Mouse (Mus musculus) spleen, adult 18-20 months (tissue): ENCODE data around the gene Timm10.
A peak's percentile ranks its signal among the peaks of the same experiment; 100 is the strongest.

ENCODE experiments used
- DNase-seq, 2 experiments: peaks; one replicate each; pipeline ENCODE4 v3.0.0; 2022; ENCODE audit warnings: mixed read lengths in 2 of 2

Gene Timm10

GRCm38 (mm10) chr2:84822552-84822951 lies 4.2 kb upstream of the Timm10 start, which contains the start of gene Smtnl1:
Smtnl1 (minus strand) TSS chr2:84822652.
- DNase-seq = no peak

DNA sequence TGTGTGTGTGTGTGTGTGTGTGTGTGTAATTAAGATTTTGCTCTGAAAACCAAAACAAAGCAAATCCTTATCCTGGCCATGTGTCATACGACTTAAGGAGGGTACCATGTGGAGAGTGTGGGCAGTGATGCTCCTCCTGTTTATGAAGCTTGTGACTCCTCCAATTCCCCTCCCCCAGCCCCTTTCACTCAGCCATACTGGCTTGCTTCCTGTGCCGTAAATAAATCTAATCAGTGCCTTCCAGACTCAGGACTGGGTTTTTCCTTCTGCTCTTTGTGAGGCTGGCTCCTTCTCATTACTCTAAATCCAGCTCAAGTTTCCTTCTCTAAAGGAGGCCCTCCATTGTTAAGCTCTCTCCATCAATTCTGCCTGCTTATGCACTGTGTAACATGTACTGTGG lies 3.6 kb upstream of the Timm10 start:
- DNase-seq = no peak

DNA sequence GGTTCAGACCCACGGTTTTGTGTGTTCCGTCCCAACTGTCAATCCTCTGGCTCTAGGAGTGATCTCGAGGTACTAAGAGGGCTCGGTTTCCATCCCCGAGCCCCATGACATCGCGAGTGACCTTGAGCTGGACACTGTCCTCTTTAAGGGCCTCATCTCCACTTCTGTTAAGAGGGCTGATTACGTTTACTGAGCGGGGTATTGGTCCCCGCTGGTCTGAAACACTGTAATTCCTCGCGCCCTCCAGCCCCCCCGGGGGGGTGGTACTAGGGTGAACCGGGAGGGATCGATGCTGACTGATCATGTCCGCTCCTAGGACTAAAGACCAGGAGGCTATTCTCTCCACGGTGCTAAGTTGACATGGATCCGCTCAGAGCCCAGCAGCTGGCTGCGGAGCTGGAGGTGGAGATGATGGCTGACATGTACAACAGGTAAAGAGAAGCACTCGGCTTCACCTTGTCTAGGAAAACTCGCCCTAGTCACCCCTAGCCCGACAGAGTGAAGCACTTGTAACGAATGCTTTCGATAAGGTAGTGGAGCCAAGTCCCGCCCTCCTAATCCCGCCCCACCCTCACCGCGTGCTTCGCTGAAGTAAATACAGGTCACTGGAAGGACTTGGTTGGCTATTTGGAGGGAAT lies 605 bp downstream of the Timm10 start:
- DNase-seq = no peak

DNA sequence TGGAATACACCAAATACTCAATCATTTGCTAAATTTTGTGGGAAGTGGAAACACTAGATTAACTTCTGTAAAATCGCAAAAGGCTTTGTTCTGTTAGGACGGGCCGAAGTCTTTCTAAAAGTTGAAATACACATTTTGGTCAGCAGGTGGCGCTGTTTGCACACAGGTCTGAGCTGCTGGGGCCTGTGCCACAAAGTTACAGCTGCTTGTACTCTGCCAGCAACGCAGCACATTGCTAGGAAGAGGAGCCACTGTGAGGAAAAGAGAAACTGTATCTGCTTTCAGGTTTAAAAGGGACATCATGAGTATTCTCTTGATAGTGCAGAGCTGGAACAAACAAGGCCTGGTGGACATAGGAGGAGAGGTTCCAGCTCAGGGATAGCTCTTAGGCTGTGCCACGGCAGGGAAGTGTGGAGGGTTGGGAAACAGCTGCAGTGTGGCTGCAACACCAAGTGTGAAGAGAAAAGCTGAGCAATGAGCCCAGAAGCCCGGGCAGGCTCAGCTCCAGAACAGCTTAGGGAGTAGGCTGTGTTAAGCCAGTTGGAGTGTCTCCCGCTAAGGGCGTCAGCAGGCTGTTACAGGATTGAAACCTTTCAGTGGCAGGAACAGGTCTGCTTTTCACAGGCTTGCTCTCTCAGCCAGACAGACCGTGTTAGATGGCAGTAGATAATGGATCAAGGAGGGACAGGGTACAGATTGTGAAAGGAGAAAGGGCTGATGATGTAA lies 5.0 kb downstream of the Timm10 start:
- peak; percentile 49 to 77 for DNase-seq

DNA sequence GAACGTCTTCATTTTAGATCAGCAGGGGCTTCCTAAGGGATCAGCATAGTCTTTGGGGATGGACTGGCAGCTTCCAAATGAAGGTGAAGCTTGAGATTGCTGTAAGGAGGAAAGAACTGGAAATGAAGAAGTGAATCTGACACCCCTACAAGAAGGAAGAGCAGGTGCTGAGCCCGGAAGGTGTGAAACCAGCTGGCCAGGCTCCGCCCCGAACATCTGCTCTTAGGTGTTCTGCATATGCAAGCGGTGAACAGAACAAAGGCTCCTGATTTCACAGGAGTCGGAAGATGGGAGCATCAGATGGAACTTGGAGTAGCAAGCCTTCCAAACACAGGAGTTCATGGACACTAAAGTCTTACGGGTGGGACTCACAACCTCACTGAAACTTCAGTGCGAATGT lies 10.3 kb downstream of the Timm10 start:
- peak; percentile 46 to 47 for DNase-seq

DNA sequence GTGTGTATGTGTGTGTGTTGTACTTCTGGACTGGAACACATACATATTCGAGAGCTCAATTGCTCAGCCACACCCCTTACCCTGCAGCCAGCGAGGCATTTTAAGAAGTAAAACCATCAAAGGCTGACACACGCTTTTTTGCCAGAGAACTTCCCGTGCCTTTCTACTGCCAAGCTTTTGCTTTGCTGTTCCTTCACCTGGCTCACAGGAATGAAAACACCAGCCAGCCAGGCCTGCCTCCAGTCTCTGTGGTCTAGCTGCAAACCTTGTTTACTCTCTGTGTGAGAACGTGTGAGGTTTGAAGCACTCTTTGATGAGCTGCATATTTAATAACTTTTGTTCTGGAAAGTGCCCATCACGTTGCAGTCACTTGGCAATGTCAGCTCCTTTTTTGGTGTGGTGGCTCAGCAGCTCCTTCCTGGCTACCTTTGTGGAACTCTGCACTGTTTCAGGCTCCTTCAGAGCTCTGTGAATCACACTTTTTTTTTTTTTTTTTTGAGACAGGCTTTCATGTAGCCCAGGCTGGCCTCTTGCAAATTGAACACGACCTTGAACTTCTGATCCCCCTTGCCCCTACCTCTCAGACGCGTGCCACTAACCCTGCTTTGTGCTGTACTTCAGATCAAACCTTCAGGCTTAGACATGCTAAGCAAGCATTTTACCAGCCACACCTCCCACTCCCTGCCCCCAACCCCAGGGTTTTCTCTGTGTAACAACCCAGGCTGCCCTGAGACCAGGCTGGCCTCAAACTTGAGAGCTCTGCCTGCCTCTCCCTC lies 11.2 kb downstream of the Timm10 start:
- peak in 1 of 2 experiments; percentile 15 for DNase-seq

- no peak for DNase-seq
Measured at GRCm38 (mm10) chr2:84838593-84838949, 11.8 kb downstream of the Timm10 start, which contains the start of gene Slc43a1. Slc43a1 (plus strand) TSS chr2:84838850.

- DNase-seq = peak in 1 of 2 experiments; percentile 32
Measured at GRCm38 (mm10) chr2:84838993-84839980, 12.5 kb downstream of the Timm10 start.

DNA sequence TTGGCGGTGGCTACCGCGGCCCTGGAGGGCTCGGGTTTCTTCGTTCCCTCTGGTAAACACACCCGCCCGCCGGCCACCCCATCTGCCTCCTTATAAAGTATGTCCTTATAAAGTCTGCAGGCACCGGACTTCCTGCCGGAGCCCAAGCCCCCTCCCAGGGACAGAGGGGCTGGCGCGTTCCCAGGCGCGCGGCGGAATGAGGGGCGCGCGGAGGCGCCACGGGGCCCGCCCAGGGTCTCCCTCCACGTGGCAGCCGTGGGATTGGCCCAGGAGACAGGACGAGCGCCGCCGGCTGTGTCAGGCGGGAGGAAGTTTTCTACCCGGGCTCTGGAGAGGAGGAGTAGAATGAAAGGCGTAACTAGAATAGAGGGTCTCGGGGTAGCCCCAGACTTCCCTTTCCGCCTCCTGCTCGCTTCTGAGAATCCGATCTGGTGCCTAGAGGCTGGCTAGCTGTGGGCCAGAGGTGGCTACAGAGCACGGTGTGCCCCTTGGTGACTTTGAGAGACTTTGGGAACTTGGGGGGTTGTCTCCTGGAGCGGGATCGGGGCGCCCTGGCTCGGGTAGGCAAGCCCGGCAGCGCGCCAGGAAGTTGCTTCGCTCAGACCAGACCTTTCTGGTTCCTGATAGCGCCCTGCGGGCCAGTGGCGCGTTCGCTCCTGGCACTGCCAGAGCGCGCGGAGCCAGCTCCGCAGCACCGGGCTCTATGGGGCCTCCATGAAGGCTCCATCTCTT lies 13.4 kb downstream of the Timm10 start:
- peak in 1 of 2 experiments; percentile 60 for DNase-seq

DNA sequence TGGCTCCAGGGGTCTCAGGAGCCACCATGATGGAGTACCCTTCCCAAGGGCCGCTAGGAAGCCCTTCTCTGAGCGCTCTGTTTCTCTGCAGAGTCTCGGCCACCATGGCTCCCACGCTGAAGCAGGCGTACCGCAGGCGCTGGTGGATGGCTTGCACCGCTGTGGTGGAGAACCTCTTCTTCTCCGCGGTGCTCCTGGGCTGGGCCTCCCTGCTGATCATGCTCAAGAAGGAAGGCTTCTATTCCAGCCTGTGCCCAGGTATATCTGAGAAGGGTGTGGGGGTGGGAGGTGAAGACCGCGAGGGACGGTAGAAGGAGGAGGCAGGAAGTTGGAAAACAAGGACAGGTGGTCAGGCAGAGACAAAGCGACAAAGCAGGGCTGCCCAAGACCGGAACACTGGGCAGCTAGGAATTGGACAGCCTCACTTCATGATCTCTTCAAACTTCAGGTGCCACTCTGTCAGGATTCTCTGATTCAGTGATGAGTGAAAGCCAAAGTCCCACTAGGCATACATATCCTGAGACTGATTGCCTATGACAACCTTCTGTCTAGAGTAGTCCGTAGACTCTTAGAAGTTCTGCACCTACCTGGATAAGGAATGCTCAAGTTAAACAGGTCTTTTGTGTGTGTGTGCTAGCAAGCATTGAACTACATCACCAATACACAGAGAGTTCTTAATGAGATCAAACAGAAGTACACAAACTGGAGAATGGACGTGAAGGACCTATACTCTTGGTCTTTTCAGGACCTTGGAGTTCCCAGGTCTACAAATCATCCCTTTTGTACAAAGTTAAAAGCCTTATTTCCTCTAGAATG lies 14.2 kb downstream of the Timm10 start:
- DNase-seq = no peak

DNA sequence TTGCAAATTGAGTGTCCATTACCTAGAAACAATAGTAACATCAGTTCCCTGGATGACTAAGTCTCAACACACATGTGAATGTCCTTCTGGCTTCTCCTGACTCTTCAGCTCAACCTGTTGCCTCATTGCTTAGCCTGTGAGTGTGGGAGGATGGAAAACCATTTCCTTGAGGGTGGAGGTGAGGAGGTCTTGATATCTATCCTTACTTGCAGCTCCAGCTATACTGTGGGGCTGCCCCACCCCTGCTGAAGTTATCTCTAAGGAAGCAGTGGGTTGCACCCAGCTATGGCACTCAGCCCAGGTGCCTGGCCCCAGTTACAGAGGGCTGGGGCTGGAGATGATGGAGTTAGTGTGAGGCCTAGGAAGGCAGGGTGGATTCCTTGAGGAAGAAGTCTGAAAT lies 15.1 kb downstream of the Timm10 start:
- no peak for DNase-seq

- DNase-seq = no peak
Measured at GRCm38 (mm10) chr2:84843654-84844053, 16.9 kb downstream of the Timm10 start.

DNA sequence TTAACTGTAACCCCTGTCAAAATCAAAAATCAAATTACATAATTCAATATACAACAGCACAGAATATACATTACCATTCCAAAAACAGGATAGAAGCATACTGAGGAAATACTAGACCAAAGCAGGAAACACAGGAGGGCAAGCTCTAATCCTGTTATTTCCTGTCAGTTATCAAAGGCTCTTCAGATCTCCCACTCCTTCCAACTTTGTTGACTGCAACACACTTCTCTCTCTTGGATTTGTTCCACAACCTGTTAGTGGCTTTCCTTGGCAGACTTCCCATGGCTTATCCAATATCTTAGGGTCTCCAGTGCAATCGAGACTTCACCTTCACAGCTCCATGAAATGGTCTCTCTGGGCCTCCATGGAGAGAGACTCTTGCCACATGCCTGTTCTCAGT lies 18.4 kb downstream of the Timm10 start:
- no peak for DNase-seq

- DNase-seq = no peak
Measured at GRCm38 (mm10) chr2:84850407-84851129, 23.8 kb downstream of the Timm10 start.

DNA sequence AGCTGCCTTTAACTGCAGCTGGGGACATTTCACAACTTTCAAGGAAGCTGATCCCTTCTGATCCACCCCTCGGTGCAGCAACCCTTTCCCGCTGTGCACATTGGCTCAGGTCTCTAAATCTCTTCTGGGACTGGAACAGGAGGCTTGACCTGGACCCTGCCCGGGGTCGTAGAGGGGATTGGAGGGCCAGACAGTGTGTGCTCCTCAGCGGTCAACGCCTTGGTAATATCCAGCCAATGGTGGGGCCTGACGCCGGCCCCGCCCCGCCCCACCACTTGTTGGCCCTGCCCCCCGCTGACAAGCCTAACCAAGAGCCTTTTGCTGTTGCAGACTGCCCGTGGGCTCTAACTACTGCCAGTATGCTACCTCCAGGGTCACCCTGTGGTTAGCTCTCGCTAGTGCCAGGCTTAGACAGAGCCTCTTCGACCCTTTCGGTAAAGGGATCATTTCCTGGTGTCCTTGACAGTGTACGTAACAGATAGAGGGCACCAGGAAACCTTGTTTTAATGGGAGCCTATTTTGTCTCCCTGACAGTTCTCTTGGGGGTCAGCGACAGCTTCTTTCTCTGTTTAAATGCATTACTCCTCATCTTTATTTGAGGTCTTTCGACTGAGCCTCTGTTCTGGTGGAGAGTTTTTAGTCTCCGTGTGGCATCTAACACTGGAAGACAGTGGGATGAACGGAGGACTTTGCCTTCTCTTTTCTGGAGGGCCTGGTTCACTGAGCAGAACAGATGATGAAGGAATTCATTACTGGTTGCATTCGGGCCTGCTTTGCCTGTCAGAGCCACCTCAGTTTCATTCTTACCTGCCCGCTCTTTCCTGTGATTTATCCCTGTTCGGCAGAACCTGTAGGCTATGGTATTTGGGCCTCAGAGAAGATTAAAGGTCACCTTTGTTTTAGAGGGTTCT lies 24.6 kb downstream of the Timm10 start:
- DNase-seq = no peak

- peak; percentile 19 to 41 for DNase-seq
Measured at GRCm38 (mm10) chr2:84855732-84856131, 28.9 kb downstream of the Timm10 start.

DNA sequence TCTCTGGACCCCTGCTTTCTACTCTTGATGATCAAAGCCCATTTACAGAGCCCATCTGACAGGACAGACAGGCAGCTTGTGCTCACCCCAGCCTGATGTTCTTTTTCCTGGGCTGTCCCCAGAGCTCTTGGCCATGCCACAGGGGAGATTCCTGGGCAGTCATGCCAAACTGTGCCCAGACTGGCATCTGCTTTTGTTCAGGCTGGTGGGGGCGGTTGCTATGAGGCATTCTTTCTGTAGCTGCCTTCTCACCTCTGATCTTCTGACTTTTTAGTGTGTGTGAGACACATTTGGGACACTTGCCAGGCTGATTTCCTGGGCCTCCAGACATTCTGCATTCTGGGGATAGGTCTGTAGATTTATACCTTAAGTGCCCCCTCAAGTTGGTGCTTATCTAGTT lies 31.8 kb downstream of the Timm10 start:
- DNase-seq = no peak

DNA sequence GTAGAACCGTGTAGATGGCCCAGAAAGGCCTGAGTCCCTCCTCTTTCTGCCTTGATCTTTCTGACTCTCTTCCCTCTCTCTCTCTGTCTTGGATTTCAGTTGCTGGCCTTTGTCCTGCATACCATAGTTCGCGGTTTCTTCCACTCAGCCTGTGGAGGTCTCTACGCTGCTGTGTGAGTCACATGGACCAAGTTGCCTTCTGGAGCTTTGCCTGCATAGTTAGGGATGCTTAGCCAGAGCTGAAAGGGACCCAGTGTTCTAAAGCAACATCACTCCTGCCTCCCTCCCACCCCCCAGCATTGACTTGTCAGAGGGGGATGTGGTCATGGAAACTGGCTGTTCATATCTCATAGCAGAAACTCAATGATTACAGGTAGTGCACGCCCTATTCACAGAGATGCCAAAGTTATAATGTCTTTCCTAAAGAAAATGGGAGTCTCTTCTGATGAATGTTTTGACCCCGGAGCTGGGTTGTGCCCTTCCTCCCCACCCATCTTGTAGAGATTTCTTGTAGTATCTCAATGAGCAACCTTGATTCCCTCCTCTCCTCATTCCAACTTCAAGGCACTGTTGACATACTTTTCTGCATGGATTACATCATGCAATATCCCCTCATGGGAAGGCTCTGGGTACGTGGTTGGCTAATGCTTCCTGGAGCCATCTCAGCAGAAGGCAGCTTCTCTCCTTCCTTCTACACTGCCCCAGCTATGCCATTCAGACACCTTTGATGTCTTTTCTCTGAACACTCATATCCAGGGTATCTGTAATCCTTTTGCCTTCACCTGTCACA lies 33.4 kb downstream of the Timm10 start:
- no peak for DNase-seq
